Mouse (Mus musculus) lung, postnatal 36 days (tissue): ENCODE results near the gene Cttnbp2nl.

Source experiments
- DNase-seq: peaks from one replicate; pipeline ENCODE4 v3.0.0; 2022; ENCODE audit warnings: mixed read lengths

Cttnbp2nl gene

GRCm38 (mm10) chr3:105012696-105013313 is 40.1 kb downstream of the Cttnbp2nl start:
- DNase-seq = no peak

- DNase-seq = peak; percentile 58
These were observed 41.1 kb downstream of the Cttnbp2nl start for GRCm38 (mm10) chr3:105011883-105012282.

- no peak for DNase-seq
These were observed 42.1 kb downstream of the Cttnbp2nl start for GRCm38 (mm10) chr3:105010681-105011339.

- peak; percentile 85 for DNase-seq
These were observed 44.9 kb downstream of the Cttnbp2nl start for GRCm38 (mm10) chr3:105008070-105008469.

- no peak for DNase-seq
These were observed 46.8 kb downstream of the Cttnbp2nl start for GRCm38 (mm10) chr3:105006101-105006500.

- DNase-seq = no peak
These were observed 47.3 kb downstream of the Cttnbp2nl start for GRCm38 (mm10) chr3:105005561-105006065.

GRCm38 (mm10) chr3:105005011-105005410 is 47.9 kb downstream of the Cttnbp2nl start:
- no peak for DNase-seq

- DNase-seq = peak; percentile 76
These were observed 48.9 kb downstream of the Cttnbp2nl start for GRCm38 (mm10) chr3:105003960-105004463.

GRCm38 (mm10) chr3:105001374-105001773 is 51.6 kb downstream of the Cttnbp2nl start:
- no peak for DNase-seq

- DNase-seq = peak; percentile 62
These were observed 52.4 kb downstream of the Cttnbp2nl start for GRCm38 (mm10) chr3:105000561-105000960.

GRCm38 (mm10) chr3:104997563-104997962 is 55.4 kb downstream of the Cttnbp2nl start:
- peak; percentile 67 for DNase-seq

GRCm38 (mm10) chr3:104995707-104996106 is 57.2 kb downstream of the Cttnbp2nl start:
- no peak for DNase-seq

GRCm38 (mm10) chr3:104994415-104994841 is 58.5 kb downstream of the Cttnbp2nl start:
- peak; percentile 82 for DNase-seq

- peak; percentile 57 for DNase-seq
These were observed 59.1 kb downstream of the Cttnbp2nl start for GRCm38 (mm10) chr3:104993800-104994199.

- peak; percentile 97 for DNase-seq
These were observed 60.1 kb downstream of the Cttnbp2nl start for GRCm38 (mm10) chr3:104992709-104993388.

- DNase-seq = peak; percentile 70
These were observed 61.2 kb downstream of the Cttnbp2nl start for GRCm38 (mm10) chr3:104991703-104992102.

GRCm38 (mm10) chr3:104987884-104988283 is 65.1 kb downstream of the Cttnbp2nl start:
- no peak for DNase-seq

- no peak for DNase-seq
These were observed 73.2 kb downstream of the Cttnbp2nl start for GRCm38 (mm10) chr3:104979735-104980134.

- peak; percentile 96 for DNase-seq
These were observed 85.2 kb downstream of the Cttnbp2nl start for GRCm38 (mm10) chr3:104967548-104968300.

- no peak for DNase-seq
These were observed 86.9 kb downstream of the Cttnbp2nl start for GRCm38 (mm10) chr3:104965991-104966554.

- DNase-seq = no peak
These were observed 87.7 kb downstream of the Cttnbp2nl start for GRCm38 (mm10) chr3:104965070-104965855.
